Comparison of ENCODE assay signal across 18 mouse cellular contexts in the genomic region with DNA sequence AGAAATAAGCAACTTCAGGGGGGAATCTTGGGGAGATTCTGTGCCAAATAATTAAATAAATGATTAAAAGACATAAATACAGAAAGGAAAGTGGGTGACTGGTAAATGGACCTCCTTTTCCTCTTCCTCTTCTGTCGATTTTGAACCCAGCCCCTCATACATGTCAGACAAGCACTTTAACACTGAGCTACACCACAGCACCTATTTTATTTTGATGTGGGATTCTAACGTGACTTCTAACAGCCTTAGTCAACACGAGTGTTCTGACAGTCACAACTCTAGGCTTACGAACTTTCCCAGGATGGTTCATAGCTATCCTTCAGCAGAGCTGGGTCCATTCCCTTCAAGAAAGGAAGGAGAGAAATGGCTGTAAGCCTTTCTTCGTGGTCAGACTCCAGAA.
DNase-seq lines count a peak whose midpoint lies in the region; ATAC-seq and TF ChIP-seq lines count a peak whose summit lies in the region.
"Had no signal": no experiment of that assay in that cellular context is flagged by ENCODE, and none has a peak within 500 bp of the region (broad histone marks: within the 10 kb centered on the region; RNA-seq: fewer than 3 reads in every experiment).

No protein-coding gene starts in this region.

- 80% methylated on average over 5 of the region's 5 CpGs for WGBS in heart, embryonic 10.5 days
- WGBS in heart, embryonic 11.5 days (ENCODE audit: insufficient replicate concordance): 68% methylated on average over 5 of the region's 5 CpGs
- 80% methylated on average over 5 of the region's 5 CpGs for WGBS in lung, embryonic 14.5 days

- no peaks in the 10 kb centered on the region for H3K9me3 ChIP-seq in heart, embryonic 10.5 days
- no peaks in the 10 kb centered on the region for H3K9me3 ChIP-seq in heart, embryonic 11.5 days (replicated peaks; ENCODE audit: control insufficient read depth, low read length)
- H3K9me3 ChIP-seq in lung, embryonic 14.5 days (ENCODE audit: low read depth, low read length): no peaks in the 10 kb centered on the region
- H3K9me3 ChIP-seq: embryonic facial prominence, embryonic 10.5 days; forebrain, embryonic 15.5 days had no signal

- H3K27me3 ChIP-seq in heart, embryonic 10.5 days (ENCODE audit: insufficient read depth, poor library complexity, severe bottlenecking): 0 out of 2 replicates have a peak, but pooled peaks cover 3% of the 10 kb centered on the region
- no peaks in the 10 kb centered on the region for H3K27me3 ChIP-seq in heart, embryonic 11.5 days (ENCODE audit: control insufficient read depth, insufficient read depth, low read length)
- H3K27me3 ChIP-seq in lung, embryonic 14.5 days (ENCODE audit: insufficient read depth, low read length): no peaks in the 10 kb centered on the region

- no peak for TF ChIP-seq CTCF in lung, embryonic 14.5 days (IDR thresholded peaks at IDR 0.05; ENCODE audit: low read depth)

- H3K4me3 ChIP-seq in heart, embryonic 10.5 days: no peak overlapping the region
- H3K4me3 ChIP-seq in heart, embryonic 11.5 days (ENCODE audit: low read depth, low read length): no peak overlapping the region
- no peak overlapping the region for H3K4me3 ChIP-seq in lung, embryonic 14.5 days (ENCODE audit: low read depth, low read length)
- H3K4me3 ChIP-seq: embryonic facial prominence, embryonic 10.5 days; forebrain, embryonic 15.5 days had no signal

- H3K9ac ChIP-seq in heart, embryonic 11.5 days (ENCODE audit: low read depth, low read length): no peak overlapping the region
- H3K9ac ChIP-seq in lung, embryonic 14.5 days: no peak overlapping the region
- H3K9ac ChIP-seq: forebrain, embryonic 15.5 days; hindbrain, embryonic 14.5 days had no signal

- 0 out of 2 replicates have a peak overlapping the region, but pooled peaks have one; percentile 62 for H3K27ac ChIP-seq in heart, embryonic 10.5 days
- H3K27ac ChIP-seq in heart, embryonic 11.5 days (ENCODE audit: low read depth, low read length): no peak overlapping the region
- peak overlapping the region; percentile 88; the same call in 1 of the 2 replicates for H3K27ac ChIP-seq in lung, embryonic 14.5 days (ENCODE audit: low read depth)
- H3K27ac ChIP-seq: forebrain, embryonic 15.5 days; hindbrain, embryonic 14.5 days had no signal

- H3K4me1 ChIP-seq in heart, embryonic 10.5 days: peaks cover 39% of the 10 kb centered on the region
- peaks cover 34% of the 10 kb centered on the region for H3K4me1 ChIP-seq in heart, embryonic 11.5 days (ENCODE audit: control insufficient read depth, insufficient read depth, low read length)
- H3K4me1 ChIP-seq in lung, embryonic 14.5 days (ENCODE audit: insufficient read depth): peaks cover 18% of the 10 kb centered on the region

- ATAC-seq in heart, embryonic 11.5 days (replicated peaks; ENCODE audit: insufficient number of reproducible peaks, low FRiP score, low TSS enrichment): no peak
- ATAC-seq in lung, embryonic 14.5 days (ENCODE audit: insufficient read depth): no peak
- ATAC-seq: forebrain, embryonic 15.5 days had no signal

- H3K36me3 ChIP-seq in heart, embryonic 10.5 days: no peaks in the 10 kb centered on the region
- no peaks in the 10 kb centered on the region for H3K36me3 ChIP-seq in heart, embryonic 11.5 days (ENCODE audit: control insufficient read depth, insufficient read depth, low read length)
- no peaks in the 10 kb centered on the region for H3K36me3 ChIP-seq in lung, embryonic 14.5 days (ENCODE audit: insufficient read depth)
- H3K36me3 ChIP-seq: embryonic facial prominence, embryonic 10.5 days; forebrain, embryonic 15.5 days had no signal

- DNase-seq in heart, embryonic 10.5 days (ENCODE audit: low spot score): no peak
- DNase-seq in lung, embryonic 14.5 days: no peak
- no peak for DNase-seq in lung, postnatal 25 days (ENCODE audit: low spot score)
- peak; percentile 53 for DNase-seq in thymus, postnatal 14 days
- DNase-seq in thymus, postnatal 0 days (ENCODE audit: low spot score): no peak
- no peak for DNase-seq in gastrocnemius, postnatal 10 days
- DNase-seq in frontal cortex, postnatal 10 days (ENCODE audit: low spot score in 2 of 2): no peak
- DNase-seq: adrenal gland, adult 8-10 months; adrenal gland, postnatal 36 days; cerebellum, adult 2 months; cerebellum, postnatal 10 days; gastrocnemius, postnatal 25 days; heart, postnatal 10 days; heart, postnatal 4 days had no signal

- H3K4me2 ChIP-seq in heart, embryonic 11.5 days: no peak overlapping the region
- no peak overlapping the region for H3K4me2 ChIP-seq in lung, embryonic 14.5 days
- H3K4me2 ChIP-seq: hindbrain, embryonic 14.5 days had no signal
